Mouse (Mus musculus): ENCODE measurements around the gene Mknk2. TPM values are rescaled to one million over a fixed set of nuclear protein-coding genes. Genes with fewer than 3 reads are reported as not detected.
A peak's percentile ranks its signal among the peaks of the same experiment; 100 is the strongest.

Mknk2 gene
- total RNA-seq, 4 experiments from 2014 or later: 106 to 157 (median 123) TPM

DNA sequence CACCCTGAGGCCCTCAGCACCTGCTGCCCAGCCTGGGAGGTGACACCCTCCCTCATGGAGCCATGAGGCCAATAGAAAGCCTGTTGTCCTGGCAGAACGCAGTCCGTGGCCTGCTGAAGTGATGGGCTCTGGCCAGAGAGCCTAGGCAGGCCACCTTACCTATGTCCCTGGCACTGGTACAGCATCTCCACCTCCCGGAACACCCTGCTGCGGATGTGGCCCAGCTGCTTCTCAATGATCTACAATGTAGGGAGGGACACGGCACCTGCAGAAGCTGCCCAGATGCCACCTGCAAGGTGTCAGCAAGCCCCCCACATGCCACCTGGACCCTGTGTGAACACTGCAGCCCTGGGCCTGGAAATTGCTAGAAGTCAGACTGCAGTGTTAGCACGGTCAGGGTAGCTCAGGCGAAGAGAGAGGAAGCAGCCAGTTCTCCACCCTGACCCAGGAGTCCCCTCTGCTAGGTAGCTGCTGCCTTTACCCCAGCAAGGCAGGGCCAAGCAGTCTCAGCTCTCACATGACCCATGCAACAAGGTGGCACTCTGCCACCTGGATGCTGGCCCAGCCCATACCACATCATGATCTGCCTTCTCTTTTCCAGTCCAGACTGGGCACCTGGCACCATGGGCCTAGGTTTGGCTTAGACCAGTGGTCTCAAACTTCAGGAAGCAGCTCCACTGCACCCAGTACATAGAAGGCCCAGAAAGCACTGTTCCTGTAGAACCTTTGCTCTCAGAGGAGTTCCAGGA, 8.0 kb downstream of the Mknk2 start:
- peak; percentile 65 for DNase-seq

DNA sequence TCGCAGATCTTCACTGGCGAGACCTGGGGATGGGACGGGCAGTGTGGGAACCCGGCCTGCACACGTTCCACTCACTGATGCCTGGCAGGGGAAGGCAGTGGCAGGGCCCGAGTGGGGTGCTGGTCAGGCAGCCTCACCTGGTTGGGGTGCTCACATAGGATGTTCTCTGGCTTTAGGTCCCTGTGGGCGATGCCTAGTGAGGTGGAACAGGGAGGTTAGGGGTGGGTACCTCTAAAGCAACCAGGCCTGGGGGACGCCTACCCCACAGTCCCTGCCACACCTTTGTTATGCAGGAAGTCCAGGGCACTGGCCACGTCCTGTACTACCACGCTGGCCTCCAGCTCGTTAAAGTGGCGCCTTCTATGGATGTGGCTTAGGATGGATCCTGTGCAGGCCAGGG, 8.9 kb downstream of the Mknk2 start:
- no peak for DNase-seq

DNA sequence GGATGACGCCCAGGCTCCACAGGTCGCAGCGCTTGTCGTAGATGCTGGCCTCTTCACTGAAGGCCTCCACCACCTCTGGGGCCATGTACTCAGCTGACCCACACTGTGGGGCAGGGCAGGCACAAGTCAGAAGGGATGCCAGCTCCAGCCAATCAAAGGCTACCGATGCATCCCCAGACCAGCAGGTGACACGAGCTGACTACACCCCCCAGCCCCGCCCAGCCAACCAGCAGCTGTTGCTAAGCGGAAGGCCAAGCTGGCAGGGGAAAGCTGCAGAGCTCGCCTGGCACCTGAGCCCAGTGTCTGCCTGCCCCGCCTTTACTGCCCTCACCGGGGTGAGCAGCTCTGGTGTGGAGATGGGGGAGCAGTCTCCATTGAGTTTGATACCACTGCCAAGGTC, 9.3 kb downstream of the Mknk2 start:
- no peak for DNase-seq

DNA sequence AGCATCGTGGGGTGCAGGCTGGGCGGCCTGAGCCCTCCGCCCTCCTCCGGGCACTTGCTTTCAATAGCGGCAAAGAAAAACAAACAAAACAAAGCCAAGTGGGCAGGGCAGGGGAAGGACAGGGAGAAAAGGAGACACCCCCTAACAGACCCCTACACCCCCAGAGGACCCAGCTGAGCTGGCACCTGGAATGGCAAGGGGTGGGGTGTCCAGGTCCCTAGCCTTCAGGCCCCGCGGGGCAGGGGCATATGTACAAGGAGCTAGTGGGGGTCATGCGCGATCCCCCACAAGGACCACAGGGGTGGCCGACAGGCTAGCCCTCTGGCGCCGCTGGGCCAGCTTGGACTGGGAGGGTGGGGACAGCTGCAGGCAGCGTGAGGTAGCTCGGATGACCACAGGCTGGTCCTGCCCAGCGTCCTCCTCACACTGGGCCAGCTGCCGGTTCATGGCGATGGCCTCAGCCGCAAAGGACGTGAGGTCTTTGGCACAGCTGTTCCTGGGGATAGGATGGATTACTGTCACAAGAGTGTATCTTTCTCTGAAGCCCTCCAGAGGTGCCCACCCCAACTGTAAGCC, 11.0 kb downstream of the Mknk2 start:
- DNase-seq: no peak

DNA sequence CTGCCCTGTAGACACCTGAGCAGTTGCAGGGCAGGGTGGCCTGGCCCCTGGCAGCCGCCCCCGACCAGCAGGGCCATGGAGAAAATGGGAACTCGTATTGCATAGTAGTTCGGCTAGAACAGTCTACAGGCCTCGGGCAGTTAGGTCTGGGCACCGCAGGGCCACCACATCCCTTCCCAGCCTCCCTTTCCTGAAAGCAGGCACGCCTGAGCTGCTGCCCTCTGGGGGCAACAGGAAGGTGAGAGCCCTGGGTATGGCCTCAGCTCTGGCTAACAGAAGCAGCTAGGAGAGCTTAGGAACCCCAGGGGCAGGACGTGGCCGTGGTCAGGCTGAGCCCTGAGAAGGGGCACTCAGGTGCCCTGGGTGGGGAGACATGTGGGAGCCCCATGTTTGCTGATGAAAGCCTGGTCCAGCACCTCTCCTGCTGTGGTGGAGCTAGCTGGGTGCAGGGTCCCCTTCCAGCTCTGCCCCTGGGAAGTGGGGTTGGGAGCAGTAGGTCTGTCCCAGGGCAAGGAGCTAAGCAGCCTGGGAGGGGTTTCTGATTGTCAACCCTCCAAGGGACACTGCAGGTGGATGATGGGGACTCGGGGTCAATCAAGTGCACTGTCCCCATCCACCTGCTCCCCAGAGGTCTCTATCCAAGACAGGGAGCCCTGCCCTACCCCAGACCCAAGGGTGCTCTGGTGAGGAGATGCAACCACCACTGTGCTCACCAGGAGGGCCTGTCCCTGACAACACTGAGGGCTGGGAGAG, 11.8 kb downstream of the Mknk2 start:
- no peak for DNase-seq

DNA sequence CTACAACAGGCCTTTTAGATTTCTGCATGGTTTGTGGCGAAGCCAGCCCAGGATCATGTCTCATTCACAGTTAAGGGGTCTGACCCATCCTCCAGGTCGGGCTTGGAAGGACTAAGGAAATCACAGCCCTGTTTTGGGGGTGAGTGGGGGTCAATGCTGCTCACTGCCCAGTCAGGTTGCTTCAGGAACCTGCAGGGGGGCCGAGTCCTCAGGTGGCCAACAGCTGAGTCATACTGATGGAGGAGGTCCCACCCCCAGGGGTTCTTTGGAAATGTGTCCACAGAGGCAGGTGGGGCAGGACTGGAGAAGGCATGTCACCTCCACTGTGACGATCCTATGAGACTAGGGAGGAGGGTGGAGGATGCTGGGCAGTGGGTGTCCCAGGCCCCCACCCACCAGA, 12.5 kb downstream of the Mknk2 start:
- no peak for DNase-seq

DNA sequence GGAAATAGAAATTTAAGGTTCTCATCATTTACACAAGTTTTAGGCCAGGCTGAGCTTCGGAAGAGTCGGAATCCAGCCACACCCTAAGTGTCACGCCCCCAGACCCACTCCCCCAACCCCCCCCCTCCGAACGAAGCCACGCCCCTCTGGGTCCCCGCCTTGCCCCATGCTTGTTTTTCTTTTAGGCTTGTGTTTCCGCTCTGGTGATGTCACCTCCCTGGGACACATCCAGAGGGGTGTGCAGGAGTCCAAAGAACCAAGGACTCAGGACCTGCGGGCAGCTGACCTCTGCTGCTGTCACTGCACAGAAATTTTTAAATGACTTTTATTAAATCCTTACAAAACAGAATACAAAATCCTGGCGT, 12.9 kb downstream of the Mknk2 start:
- peak; percentile 84 for DNase-seq

DNA sequence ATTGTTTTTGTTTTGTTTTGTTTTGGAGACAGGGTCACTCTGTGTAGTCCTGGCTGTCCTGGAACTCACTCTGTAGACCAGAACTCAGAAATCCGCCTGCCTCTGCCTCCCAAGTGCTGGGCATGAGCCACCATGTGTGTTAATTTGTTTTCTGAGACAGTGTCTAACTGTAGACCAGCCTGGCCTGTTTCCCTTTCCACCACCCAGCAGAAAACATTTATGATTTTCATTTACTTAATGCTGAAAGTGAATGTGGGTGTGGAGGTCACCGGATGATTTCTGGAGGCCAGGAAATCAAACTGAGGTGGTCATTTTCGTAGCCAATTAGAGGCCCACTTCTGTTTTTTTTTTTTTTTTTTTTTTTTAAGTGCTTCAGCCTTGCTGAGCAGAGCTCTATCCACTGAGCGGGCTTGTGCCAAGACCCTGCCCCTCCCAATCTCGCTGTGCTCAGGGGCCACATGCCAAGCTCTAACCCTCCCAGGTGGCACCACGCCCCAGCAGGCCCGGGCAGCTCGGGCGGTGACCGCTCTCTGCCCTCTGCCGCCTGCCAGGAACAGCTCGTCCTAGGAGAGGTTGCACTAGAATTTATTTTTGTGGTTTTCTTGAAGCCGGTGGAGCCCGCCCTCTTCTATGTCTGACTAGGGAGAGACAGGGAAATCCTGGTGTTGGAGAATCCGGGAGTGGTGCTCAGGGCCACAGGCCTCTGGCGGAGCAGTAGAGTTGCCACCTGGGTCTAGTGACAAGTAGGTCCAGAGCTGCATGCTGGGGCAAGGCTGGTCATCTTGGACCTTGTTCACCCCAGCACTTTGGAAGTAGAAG, 13.5 kb downstream of the Mknk2 start:
- DNase-seq: peak; percentile 87

DNA sequence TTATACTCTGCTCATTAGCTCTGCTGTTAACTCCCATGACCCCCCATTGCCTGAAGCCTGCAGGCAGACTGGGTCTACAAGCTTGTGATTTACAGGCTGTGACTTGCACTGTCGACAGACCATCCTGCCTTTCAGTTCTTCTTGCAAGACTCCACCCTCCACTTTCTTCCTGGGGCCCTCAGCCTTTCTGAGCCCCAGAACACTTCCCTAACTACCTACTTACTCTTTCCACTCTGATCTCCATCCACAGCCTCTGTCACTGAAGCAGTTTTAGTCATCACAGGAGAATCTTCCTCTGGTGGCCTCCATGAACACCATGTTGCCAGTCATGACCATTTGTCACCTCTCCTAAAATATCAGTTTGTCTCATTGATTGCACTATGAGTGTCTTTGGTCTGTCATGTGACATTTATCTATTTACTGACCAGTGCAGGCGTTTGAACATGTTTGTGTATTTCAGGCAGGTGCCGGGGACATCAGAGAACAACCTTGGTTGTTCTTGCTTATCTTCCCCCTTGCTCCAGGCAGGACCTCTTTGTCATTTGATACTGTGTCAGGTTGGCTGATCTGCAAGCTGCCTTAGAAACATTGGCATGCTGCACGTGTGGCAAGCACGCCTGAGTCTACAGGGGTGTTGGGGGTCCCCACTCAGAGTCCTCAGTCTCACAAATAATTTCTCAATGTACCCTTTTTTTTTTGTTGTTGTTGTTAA, 14.3 kb downstream of the Mknk2 start:
- no peak for DNase-seq

DNA sequence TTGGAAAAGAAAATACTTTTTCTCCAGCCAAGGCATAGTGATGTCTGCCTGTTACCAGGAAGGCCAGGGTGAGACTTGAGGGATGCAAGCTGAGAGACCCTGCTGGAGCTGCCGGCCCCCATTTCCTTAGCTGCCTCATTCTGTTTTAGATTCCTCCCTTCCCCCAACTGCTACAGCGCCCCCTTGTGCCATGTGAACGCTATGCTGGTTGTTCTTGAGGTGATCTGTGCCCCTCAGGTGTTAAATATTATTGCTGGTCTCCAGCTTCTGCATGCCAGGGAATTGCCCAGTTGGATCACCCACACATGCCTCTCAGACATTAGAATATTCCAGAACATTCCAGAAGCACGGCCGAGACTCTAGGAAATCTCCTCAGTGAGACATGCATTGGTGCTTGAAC, 16.8 kb downstream of the Mknk2 start:
- DNase-seq: no peak

DNA sequence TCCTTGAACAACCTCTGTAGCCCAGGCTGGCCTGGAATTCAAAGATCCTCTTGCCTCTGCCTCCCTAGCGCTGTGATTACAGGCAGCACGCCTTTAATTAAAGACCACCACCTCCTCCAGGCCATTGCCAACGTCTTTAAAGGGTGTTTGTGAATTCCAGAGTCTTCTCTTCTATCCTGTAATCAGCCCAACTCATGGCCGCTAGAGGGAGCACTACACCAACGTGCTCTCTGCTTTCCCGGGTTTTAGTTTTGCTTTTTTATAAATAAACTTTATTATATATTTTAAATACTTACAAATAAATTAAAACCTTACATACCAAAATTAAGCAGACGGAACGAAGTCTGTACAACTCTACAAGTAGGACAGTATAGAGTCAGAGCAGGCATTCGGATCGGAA, 18.7 kb downstream of the Mknk2 start:
- DNase-seq: peak; percentile 60

DNA sequence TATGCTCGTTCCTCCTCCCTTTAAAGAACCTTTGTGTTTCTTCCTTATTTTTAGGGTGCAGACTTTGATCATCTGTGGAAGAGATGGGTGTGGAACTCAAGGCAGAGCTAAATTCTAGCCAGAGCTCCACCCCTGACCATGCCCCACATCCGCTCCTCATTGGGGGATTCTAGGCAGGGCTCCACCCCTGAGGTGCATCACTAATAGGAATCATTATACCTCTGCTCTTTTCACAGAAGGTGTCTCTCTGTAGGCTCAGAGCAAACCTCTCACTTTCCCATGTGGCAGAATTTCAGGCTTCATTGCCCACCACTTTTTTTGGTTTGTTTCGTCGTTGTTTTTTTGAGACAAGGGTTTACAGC, 19.1 kb downstream of the Mknk2 start:
- DNase-seq: no peak

DNA sequence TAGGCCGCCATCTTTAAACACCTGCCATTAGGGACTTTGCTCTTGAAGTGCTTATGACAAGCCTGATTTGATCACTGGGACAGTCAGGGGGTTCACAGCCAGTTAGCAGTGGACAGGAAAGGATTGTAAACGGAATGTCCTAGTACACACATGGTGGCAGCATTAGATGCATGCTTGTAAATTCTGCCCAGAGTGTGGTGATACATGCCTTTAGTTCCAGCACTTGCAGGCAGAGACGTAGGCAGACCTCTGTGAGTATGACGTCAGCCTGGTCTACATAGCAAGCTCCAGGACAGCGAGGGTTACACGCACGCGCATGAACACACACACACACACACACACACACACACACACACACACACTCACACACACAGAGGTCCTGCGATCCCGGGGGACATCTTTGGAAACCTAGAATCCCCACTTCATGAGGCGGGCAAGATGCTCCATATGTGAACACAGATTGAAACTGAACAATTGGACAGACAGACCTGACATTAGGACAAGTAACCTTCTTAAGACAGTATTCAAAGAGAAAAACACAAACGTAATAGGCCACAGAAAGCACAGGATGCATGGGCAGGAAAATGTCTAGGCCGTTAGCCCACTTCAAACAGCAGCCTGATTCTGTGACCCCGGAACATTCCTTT, 19.6 kb downstream of the Mknk2 start:
- DNase-seq: no peak

DNA sequence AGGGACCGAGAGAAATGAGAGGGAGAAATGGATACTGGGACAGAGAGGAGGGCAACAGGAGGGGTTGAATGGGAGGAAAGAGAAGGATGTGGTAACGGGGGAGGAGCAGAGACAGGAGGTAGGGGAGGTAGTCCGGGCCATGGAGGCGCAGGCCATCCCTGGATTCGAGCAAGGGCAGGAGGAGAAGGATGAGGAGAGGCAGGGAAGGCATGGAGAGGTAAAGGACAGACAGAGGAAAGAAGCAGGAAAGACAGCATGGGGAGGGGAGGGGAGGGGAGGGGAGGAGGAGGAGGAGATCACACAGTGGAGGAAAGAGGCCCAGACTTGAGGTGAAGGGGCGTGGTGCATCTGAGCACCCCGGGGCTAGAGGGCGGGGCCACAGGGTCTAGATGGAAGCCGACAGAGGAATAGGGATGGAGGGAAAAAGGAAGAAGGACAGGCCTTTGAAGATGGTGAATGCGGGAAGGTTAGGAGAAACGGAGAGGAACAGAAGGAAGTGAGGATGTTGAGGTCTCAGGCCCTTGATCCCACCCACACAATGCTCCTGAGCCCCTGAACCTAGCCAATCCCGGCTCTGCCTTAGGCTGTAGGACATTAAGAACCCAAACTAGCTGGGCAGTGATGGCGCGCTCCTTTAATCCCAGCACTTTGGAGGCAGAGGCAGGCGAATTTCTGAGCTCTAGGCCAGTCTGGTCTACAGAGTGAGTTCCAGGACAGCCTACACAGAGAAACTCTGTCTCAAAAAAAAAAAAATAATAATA, 20.9 kb downstream of the Mknk2 start, which contains the start of gene Btbd2:
Btbd2 (minus strand) TSS at position 209 of the 761 bp plus-strand sequence.
- DNase-seq: no peak

DNA sequence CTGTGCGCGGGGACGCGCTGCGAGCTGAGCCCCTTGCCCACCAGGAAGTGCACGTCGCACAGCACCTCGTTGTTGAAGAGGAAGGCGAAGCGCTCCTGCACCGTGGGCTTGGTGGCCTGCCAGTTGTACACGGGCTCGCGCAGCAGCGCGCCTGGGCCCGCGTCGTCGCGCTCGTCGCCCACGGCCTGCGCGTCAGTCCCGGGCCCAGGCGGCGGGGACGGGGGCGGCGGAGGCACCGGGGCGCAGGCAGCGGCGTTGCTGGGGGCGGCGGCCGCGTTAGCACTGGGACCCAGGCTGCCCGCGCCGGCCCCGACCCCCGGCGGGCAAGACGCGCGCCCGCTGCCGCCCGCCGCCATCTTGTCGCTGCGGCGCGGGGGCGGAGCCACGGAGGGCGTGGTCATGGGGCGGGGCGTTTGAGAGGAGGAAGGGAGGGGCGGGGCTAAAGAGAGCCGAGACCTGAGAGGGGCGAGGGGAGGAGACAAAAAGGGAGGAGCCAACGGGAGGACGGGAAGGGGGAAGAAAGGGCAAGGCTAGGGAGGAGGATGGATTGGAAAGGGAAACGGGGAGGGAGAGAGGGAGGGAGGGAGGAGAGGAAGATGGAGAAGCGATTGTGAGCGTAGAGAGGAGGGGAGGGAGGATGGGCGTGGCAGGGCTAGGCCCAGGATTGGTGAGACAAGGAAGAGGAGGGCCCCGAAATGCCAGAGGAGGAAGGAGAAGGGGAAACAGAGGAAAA, 21.6 kb downstream of the Mknk2 start:
- DNase-seq: peak; percentile 96

DNA sequence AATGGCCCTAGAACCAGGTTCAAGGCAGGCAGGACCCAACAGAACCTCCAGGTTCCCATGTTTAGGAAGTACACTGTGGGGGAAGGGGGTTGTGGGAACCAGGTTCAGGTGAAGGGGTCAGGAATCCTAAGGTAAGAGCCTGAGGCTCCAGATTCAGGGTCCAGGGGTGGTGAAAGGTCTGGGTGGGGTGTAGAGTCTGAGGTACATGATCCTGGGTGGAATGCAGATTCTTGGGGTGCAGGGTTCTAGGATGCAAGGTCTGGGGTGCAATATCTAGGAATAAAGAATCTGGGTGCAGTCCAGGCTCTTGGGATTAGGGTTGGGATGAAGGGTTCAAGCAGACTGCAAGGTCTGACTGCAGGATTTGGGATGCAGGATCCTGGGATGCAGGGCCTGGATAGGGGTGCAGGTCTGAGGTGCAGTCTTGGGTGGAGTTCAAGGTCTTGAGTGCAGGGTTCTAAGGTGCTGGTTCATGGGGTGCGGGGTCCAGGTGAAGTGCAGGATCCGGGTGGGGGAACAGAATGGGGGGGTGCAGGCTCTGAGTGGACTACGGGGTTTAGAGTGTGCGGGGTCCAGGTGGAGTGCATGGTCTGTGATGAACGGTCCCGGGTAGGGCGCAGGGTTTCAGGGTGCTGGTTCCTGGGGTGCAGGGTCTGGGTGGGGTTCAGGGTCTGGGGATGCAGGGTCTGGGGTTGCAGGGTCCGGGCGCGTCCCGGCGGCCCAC, 22.3 kb downstream of the Mknk2 start:
- no peak for DNase-seq

DNA sequence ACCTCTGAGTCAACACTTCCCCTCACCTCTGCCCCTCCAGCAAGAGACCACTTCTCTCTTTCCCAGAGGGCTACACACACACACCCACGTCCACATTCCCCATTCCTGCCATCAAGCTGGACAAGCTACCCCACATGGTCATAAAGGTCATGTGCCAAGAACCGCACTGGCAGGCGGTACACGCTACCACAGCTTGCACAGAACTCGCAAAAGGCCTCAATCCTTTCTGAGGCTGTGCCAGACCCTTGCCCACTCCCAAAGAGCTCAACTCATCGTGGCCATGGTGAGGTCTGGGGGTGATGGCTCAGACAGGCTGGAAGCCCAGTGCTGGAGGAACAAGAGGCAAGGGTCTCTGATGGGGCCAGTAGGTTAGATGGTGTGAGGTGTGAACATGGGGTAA, 23.0 kb downstream of the Mknk2 start:
- no peak for DNase-seq

DNA sequence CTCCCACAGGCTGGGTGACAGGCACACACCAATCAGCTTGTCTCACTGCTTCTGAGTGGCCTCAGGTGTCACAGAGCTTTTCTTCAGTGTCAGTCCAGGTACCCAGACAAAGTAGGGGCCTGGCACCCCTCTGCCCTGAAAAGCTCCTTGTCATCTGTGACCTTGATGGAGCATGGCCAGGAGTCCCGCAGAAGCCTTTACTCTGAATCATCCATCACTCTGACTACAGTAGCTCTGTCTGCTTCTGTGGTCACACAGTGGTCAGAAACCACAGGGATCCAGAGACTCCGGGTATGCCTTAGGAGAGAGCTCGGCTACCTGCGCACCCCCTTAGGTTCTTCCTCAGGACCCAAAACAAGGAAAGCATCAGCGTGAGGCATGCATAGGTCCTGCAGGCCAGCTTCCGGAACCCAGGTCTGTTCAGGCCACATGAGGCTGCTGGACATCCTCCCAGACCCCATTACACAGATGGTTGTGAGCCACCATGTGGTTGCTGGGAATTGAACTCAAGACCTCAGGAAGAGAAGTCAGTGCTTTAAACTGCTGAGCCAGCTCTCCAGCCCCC, 24.7 kb downstream of the Mknk2 start:
- no peak for DNase-seq

DNA sequence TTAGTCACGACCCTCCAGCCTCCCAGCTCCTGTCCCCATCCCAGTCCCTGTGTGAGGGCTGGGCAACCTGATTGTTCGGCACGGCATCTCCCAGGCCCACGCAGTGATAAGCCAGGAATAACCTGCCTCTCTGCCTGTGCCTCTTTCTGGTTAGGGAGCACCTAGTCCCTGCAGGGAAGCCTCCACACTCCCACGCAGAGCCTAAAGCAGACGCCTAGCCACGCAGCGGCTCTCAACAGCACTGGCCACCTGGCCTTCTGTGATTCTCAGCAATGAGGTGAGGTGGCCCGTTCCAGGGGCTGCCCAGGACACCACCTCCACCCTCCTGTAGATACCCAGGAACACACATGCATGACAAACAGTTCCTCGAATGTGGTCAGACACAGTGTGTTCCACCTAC, 27.5 kb downstream of the Mknk2 start:
- no peak for DNase-seq
